Mouse (Mus musculus) thymus, adult 2 months (tissue): ENCODE results near the gene Pcgf5. TPM values are rescaled to one million over a fixed set of nuclear protein-coding genes. Genes with fewer than 3 reads are reported as not detected.
"Not testable (repeated sequence)": the region's sequence is repeated elsewhere in the genome, so short reads cannot be mapped to it uniquely, and the experiment has no call there.

Source experiments
- DNase-seq: peaks from one replicate; pipeline ENCODE4 v3.0.0; 2021
- H3K27ac ChIP-seq: fragments of 200-500 bp; 2 replicates; pipeline ENCODE4 v1.5.1; 2012; ENCODE audit warnings: low read length, control low read depth; ENCODE audit not compliant: control insufficient read depth, insufficient read depth
- H3K27me3 ChIP-seq: fragments of 200-500 bp; 2 replicates; pipeline ENCODE4 v1.6.1; 2012; ENCODE audit warnings: mild to moderate bottlenecking, low read length, moderate library complexity, mixed read lengths; ENCODE audit not compliant: control insufficient read depth, insufficient read depth
- H3K36me3 ChIP-seq: fragments of 200-500 bp; 2 replicates; pipeline ENCODE4 v1.6.1; 2012; ENCODE audit warnings: mild to moderate bottlenecking, low read length, moderate library complexity; ENCODE audit not compliant: control insufficient read depth, insufficient read depth
- H3K4me1 ChIP-seq: fragments of 200-500 bp; replicated peaks from 2 replicates; pipeline ENCODE4 v1.6.1; 2012; ENCODE audit warnings: low read length; ENCODE audit not compliant: control insufficient read depth, insufficient read depth
- H3K4me3 ChIP-seq: fragments of 200-500 bp; 2 replicates; pipeline ENCODE4 v1.5.1; 2012; ENCODE audit warnings: mild to moderate bottlenecking, low read length, control low read depth, moderate library complexity; ENCODE audit not compliant: control insufficient read depth, insufficient read depth
- CTCF ChIP-seq: fragments of 200-500 bp; IDR thresholded peaks from 2 replicates; pipeline ENCODE4 v1.5.1; 2012; ENCODE audit warnings: mild to moderate bottlenecking, control low read depth, low read length, moderate library complexity, borderline replicate concordance; ENCODE audit not compliant: control insufficient read depth, poor library complexity, insufficient read depth; ENCODE audit errors: extremely low read depth
- POLR2A ChIP-seq: fragments of 200-500 bp; IDR thresholded peaks from 2 replicates; pipeline ENCODE4 v1.6.1; 2012; ENCODE audit warnings: mild to moderate bottlenecking, low read length, control low read depth, moderate library complexity; ENCODE audit not compliant: control insufficient read depth, poor library complexity, insufficient read depth; ENCODE audit errors: extremely low read depth
- WGBS: fragments of 180-500 bp; shearing (Covaris S2); methylation state at CpG from one replicate; pipeline ENCODE4 v1.1.7; 2018; 5-methylcytosine and 5-hydroxymethylcytosine counted together
- polyA plus RNA-seq: library from polyadenylated mRNA; depleted of rRNA; stranded (reverse); fragments of >200 nt; gene quantifications from 2 replicates; pipeline ENCODE4 v1.2.3, GENCODE M21; 2012

The Pcgf5 gene
- polyA plus RNA-seq, 1 experiment, result 21.2 TPM

DNA sequence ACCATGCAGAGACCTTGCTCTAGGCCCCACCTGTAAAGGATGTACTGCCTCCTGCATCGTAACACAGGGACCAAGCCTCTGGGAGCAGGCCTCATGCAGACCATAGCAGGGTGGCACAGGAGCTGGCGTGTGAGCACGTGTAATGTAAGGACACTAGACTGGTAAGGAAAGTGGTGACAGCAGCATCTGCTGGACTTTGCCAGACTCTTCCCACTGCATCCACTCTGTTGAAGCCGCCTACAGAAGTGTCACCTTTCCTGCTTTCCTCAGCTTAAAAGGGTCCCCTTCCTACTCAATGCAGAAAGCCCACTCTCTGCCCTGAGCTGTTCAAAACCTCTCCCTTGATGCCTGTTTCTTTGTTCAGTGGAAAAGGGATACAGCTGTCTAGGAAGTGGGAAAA lies 80.0 kb downstream of the Pcgf5 start:
- H3K36me3 ChIP-seq, result no peaks in the 10 kb centered on the region
- WGBS, result 98% methylated on average over 4 of the region's 4 CpGs
- H3K4me3 ChIP-seq, result no peak overlapping the region
- no peak overlapping the region for H3K27ac ChIP-seq
- H3K27me3 ChIP-seq, result no peaks in the 10 kb centered on the region
- DNase-seq, result no peak
- H3K4me1 ChIP-seq, result no peaks in the 10 kb centered on the region
- TF ChIP-seq POLR2A, result no peak
- TF ChIP-seq CTCF, result no peak

GRCm38 (mm10) chr19:36429354-36429753 lies 81.2 kb downstream of the Pcgf5 start:
- Histone ChIP-seq H3K27ac (no peak overlapping the region), H3K4me1 (no peaks in the 10 kb centered on the region), H3K27me3 (no peaks in the 10 kb centered on the region), H3K36me3 (no peaks in the 10 kb centered on the region), H3K4me3 (no peak overlapping the region)
- DNase-seq, result no peak
- TF ChIP-seq POLR2A (no peak), CTCF (no peak)
- 96% methylated on average over 1 of the region's 1 CpGs for WGBS

DNA sequence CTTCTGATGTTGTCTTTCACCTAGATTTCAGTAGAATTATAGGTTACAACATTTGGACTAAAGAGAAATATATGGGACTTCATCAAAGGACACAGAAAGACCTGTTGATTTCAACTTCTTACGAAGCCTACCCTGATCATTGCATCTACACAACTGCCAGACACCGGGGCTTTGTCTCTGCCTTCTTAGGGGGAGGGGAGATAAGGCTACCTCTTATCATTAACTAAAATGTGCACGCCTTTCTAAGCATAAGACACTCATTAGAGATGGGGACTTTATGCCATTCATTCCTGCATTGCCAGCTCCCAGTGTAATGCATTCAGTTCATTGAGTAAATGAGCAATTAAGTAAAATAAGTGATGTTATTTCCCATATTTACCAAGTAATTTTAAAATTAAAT lies 85.1 kb downstream of the Pcgf5 start:
- no peak for TF ChIP-seq CTCF
- TF ChIP-seq POLR2A, result no peak
- H3K27me3 ChIP-seq, result no peaks in the 10 kb centered on the region
- H3K36me3 ChIP-seq, result peaks cover 15% of the 10 kb centered on the region
- H3K4me1 ChIP-seq, result no peaks in the 10 kb centered on the region
- WGBS, result 95% methylated on average over 3 of the region's 3 CpGs
- H3K4me3 ChIP-seq, result no peak overlapping the region
- no peak for DNase-seq
- H3K27ac ChIP-seq, result no peak overlapping the region

DNA sequence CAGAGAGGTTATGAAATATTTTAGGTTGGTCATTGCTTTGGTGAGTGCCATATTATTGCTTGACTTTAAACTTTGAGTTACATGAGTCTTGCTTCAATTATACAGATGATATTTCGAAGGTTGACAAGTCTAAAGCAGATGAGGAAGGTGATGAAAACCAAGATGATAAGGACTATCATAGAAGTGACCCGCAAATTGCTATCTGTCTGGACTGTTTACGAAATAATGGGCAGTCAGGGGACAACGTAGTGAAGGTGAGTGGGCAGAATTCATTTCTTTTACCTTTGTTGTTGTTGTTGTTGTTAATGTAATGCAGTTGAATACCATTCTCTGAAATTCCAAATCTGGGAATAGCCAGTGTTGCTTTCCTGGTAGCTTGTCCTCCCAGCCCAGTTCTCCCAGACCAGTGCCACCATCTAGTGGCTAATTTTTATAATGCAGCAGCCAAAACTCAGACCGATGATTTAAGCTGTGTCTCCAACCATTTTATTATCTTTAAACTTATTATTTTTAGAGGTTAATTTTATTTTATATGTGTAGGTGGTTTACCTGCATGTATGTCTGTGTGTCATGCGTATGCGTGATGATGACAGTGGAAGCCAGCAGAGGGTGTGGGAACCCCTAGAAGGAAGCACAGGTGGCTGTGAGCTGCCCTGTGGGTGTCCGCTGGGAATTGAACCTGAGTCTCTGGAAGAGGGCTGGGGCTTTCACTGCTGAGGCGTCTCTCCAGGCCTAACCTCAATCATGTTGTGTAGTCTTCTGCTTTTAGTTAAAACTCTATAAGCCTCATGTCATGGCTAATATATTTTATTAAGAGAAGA lies 92.0 kb downstream of the Pcgf5 start:
- Histone ChIP-seq H3K27me3 (no peaks in the 10 kb centered on the region), H3K27ac (no peak overlapping the region), H3K4me1 (no peaks in the 10 kb centered on the region), H3K36me3 (peaks cover 21% of the 10 kb centered on the region), H3K4me3 (no peak overlapping the region)
- WGBS, result 85% methylated on average over 9 of the region's 9 CpGs
- no peak for TF ChIP-seq CTCF
- no peak for TF ChIP-seq POLR2A
- peak; percentile 40 for DNase-seq

- Histone ChIP-seq H3K36me3 (peaks cover 3% of the 10 kb centered on the region; the same call in 1 of the 2 replicates), H3K4me3 (no peak overlapping the region), H3K27me3 (no peaks in the 10 kb centered on the region), H3K4me1 (no peaks in the 10 kb centered on the region), H3K27ac (no peak overlapping the region)
- no peak for DNase-seq
- 91% methylated on average over 3 of the region's 3 CpGs for WGBS
- TF ChIP-seq CTCF, result no peak
- no peak for TF ChIP-seq POLR2A
Measured at GRCm38 (mm10) chr19:36450997-36451608, 103.0 kb downstream of the Pcgf5 start.

GRCm38 (mm10) chr19:36451731-36452130 lies 103.6 kb downstream of the Pcgf5 start:
- TF ChIP-seq CTCF, result no peak
- 49% methylated on average over 5 of the region's 5 CpGs for WGBS
- H3K36me3 ChIP-seq, result peaks cover 7% of the 10 kb centered on the region
- no peaks in the 10 kb centered on the region for H3K27me3 ChIP-seq
- H3K4me1 ChIP-seq, result no peaks in the 10 kb centered on the region
- no peak for DNase-seq
- no peak overlapping the region for H3K27ac ChIP-seq
- no peak overlapping the region for H3K4me3 ChIP-seq

- not testable (repeated sequence) for DNase-seq, H3K36me3 ChIP-seq, H3K27me3 ChIP-seq, H3K4me1 ChIP-seq, H3K4me3 ChIP-seq, H3K27ac ChIP-seq
- 84% methylated on average over 3 of the region's 3 CpGs for WGBS
Measured at GRCm38 (mm10) chr19:36452210-36452609, 104.1 kb downstream of the Pcgf5 start.
